Mouse (Mus musculus) cortical plate, adult 2 months (tissue): ENCODE data around the gene Cuta.

Experiments used
- CTCF ChIP-seq: fragments of 200-500 bp; IDR thresholded peaks from 2 replicates; pipeline ENCODE4 v1.5.1; 2011; ENCODE audit warnings: mild to moderate bottlenecking, control low read depth, low read length; ENCODE audit not compliant: insufficient read depth; ENCODE audit errors: extremely low read depth
- POLR2A ChIP-seq: fragments of 200-500 bp; IDR thresholded peaks from 2 replicates; pipeline ENCODE4 v1.6.1; 2011; ENCODE audit warnings: mild to moderate bottlenecking, low read length, control low read depth; ENCODE audit not compliant: insufficient read depth; ENCODE audit errors: extremely low read depth

- TF ChIP-seq CTCF (no peak), POLR2A (no peak)
Observed at GRCm38 (mm10) chr17:26947231-26948100, 8.1 kb upstream of the Cuta start.
